Mouse (Mus musculus) c-Kit-negative CD71-positive TER-119-positive erythroid progenitor cells, embryonic 14.5 days (primary cell): ENCODE measurements around the gene Dgki.
"Not testable (repeated sequence)": the region's sequence is repeated elsewhere in the genome, so short reads cannot be mapped to it uniquely, and the experiment has no call there.

ENCODE experiments used
- DNase-seq: peaks from one replicate; pipeline ENCODE4 v3.0.0-alpha.2; 2013; ENCODE audit warnings: low read depth, low spot score

Dgki gene

GRCm38 (mm10) chr6:37150038-37150437 lies 149.9 kb downstream of the Dgki start:
- DNase-seq, result no peak

- DNase-seq, result no peak
These were observed 150.8 kb downstream of the Dgki start for GRCm38 (mm10) chr6:37149196-37149595.

GRCm38 (mm10) chr6:37147431-37148022 lies 152.5 kb downstream of the Dgki start:
- DNase-seq, result no peak

- no peak for DNase-seq
These were observed 156.2 kb downstream of the Dgki start for GRCm38 (mm10) chr6:37143867-37144163.

GRCm38 (mm10) chr6:37142991-37143866 lies 156.8 kb downstream of the Dgki start:
- no peak for DNase-seq

GRCm38 (mm10) chr6:37138816-37139215 lies 161.2 kb downstream of the Dgki start:
- no peak for DNase-seq

- DNase-seq, result no peak
These were observed 168.7 kb downstream of the Dgki start for GRCm38 (mm10) chr6:37131257-37131656.

GRCm38 (mm10) chr6:37120417-37121154 lies 179.4 kb downstream of the Dgki start:
- no peak for DNase-seq

- no peak for DNase-seq
These were observed 180.8 kb downstream of the Dgki start for GRCm38 (mm10) chr6:37119205-37119604.

GRCm38 (mm10) chr6:37113048-37113447 lies 186.9 kb downstream of the Dgki start:
- no peak for DNase-seq

- DNase-seq, result not testable (repeated sequence)
These were observed 193.7 kb downstream of the Dgki start for GRCm38 (mm10) chr6:37106236-37106635.

GRCm38 (mm10) chr6:37100413-37100812 lies 199.6 kb downstream of the Dgki start:
- no peak for DNase-seq

- DNase-seq, result peak; percentile 37
These were observed 202.4 kb downstream of the Dgki start for GRCm38 (mm10) chr6:37097356-37098155.

GRCm38 (mm10) chr6:37096840-37097305 lies 203.1 kb downstream of the Dgki start:
- DNase-seq, result no peak

GRCm38 (mm10) chr6:37089148-37090111 lies 210.6 kb downstream of the Dgki start:
- no peak for DNase-seq

GRCm38 (mm10) chr6:37082990-37083389 lies 217.0 kb downstream of the Dgki start:
- no peak for DNase-seq

GRCm38 (mm10) chr6:37072401-37073016 lies 227.5 kb downstream of the Dgki start:
- no peak for DNase-seq

- no peak for DNase-seq
These were observed 230.0 kb downstream of the Dgki start for GRCm38 (mm10) chr6:37069836-37070600.

- no peak for DNase-seq
These were observed 231.2 kb downstream of the Dgki start for GRCm38 (mm10) chr6:37068737-37069136.
